Mouse (Mus musculus) thymus, adult 2 months (tissue): ENCODE data around the gene Atxn1.

Experiments
- CTCF ChIP-seq: fragments of 200-500 bp; IDR thresholded peaks from 2 replicates; pipeline ENCODE4 v1.5.1; 2012; ENCODE audit warnings: mild to moderate bottlenecking, control low read depth, low read length, moderate library complexity, borderline replicate concordance; ENCODE audit not compliant: control insufficient read depth, poor library complexity, insufficient read depth; ENCODE audit errors: extremely low read depth
- POLR2A ChIP-seq: fragments of 200-500 bp; IDR thresholded peaks from 2 replicates; pipeline ENCODE4 v1.6.1; 2012; ENCODE audit warnings: mild to moderate bottlenecking, low read length, control low read depth, moderate library complexity; ENCODE audit not compliant: control insufficient read depth, poor library complexity, insufficient read depth; ENCODE audit errors: extremely low read depth

GRCm38 (mm10) chr13:45957629-45958028, 7.2 kb downstream of the Atxn1 start:
- no peak for TF ChIP-seq CTCF
- no peak for TF ChIP-seq POLR2A
